Mouse (Mus musculus) E14TG2a.4 (cell line): ENCODE measurements around the gene Atp5f1.

ENCODE experiments used
- H3K27me3 ChIP-seq: 2 replicates; pipeline ENCODE4 v1.6.1; 2014; ENCODE audit warnings: low read length, control low read depth; ENCODE audit not compliant: insufficient read depth
- H3K36me3 ChIP-seq: 2 replicates; pipeline ENCODE4 v1.6.1; 2014; ENCODE audit warnings: low read length, control low read depth; ENCODE audit not compliant: insufficient read depth
- H3K4me1 ChIP-seq: replicated peaks from 2 replicates; pipeline ENCODE4 v1.6.1; 2014; ENCODE audit warnings: low read depth, low read length, control low read depth
- H3K4me3 ChIP-seq: replicated peaks from 2 replicates; pipeline ENCODE4 v1.5.1; 2014; ENCODE audit warnings: mild to moderate bottlenecking, low read length
- H3K9me3 ChIP-seq: 2 replicates; pipeline ENCODE4 v1.6.1; 2014; ENCODE audit warnings: low read length, control low read depth
- CTCF ChIP-seq: conservative IDR thresholded peaks from 2 replicates; pipeline ENCODE4 v1.5.1; 2014; ENCODE audit warnings: low read length
- NANOG ChIP-seq: IDR thresholded peaks from 2 replicates; pipeline ENCODE4 v1.6.1; 2014; ENCODE audit warnings: borderline replicate concordance, low read length, mixed read lengths
- POU5F1 ChIP-seq: IDR thresholded peaks from 2 replicates; pipeline ENCODE4 v1.6.1; 2014; ENCODE audit warnings: low read length, borderline replicate concordance

Gene Atp5f1

DNA sequence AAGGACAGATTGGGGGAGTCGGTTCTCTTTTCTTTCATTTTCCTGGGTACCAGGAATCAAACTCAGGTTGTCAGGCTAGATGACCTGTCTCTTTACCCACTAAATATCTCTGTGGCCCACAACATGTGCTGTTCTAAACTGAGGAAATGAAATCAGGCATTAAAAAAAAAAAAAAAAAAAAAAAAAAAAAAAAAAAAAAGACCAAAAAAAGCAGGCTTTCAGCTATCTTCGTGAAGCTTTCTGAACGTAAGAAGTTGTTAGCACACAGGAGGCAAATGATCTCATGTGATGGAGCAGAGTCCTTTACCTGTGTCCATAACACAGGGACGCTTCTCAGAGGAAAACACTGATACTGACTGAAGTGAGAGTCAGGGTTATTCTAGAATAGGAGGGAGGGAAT is 23.8 kb downstream of the Atp5f1 start:
- Histone ChIP-seq H3K4me1 (no peaks in the 10 kb centered on the region), H3K9me3 (no peaks in the 10 kb centered on the region), H3K36me3 (peaks cover 21% of the 10 kb centered on the region), H3K4me3 (no peak overlapping the region), H3K27me3 (no peaks in the 10 kb centered on the region)
- TF ChIP-seq POU5F1 (no peak), CTCF (no peak), NANOG (no peak)

DNA sequence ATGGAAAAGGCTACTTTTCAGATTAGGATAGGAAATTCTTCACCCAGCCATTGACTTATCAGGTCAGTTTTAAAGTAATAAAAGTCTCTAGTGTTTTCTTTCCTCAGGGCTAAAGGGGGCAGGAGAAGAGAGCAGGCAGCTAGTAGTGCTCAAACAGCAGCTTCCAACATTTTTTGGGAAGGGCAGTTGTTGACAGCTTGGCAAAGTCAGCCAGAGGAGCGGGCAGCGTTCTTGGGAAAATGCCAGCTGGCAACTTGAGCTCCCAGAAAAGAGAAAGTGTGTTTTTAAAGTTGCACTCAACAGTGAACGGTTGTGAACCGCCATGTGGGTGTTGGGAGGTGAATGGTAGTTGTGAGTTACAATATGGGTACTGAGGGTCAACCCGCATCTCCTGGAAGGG is 24.9 kb downstream of the Atp5f1 start:
- Histone ChIP-seq H3K4me3 (no peak overlapping the region), H3K9me3 (no peaks in the 10 kb centered on the region)
- no peak for TF ChIP-seq CTCF
- no peak for TF ChIP-seq NANOG
- TF ChIP-seq POU5F1: no peak

DNA sequence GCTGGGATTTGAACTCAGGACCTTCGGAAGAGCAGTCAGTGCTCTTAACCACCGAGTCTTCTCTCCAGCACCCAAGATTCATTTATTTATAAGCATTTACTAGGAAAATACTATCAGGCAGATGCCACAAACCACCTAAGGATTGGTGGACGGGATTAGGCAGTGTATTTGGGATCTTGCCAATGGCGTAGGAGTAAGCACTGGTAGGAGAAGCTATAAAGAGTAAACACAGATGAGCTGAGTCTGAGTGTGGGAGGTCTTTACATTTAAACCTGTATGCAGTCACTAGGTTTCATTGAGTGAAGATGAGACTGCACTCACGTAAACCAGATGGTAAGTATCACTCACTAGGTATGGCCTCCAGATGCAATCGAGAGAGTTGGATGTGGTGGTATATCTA is 26.0 kb downstream of the Atp5f1 start:
- no peak overlapping the region for H3K4me3 ChIP-seq
- TF ChIP-seq CTCF (no peak), NANOG (no peak), POU5F1 (no peak)
- H3K9me3 ChIP-seq: no peaks in the 10 kb centered on the region
- H3K27me3 ChIP-seq: no peaks in the 10 kb centered on the region
- H3K4me1 ChIP-seq: peaks cover 9% of the 10 kb centered on the region
- H3K36me3 ChIP-seq: peaks cover 9% of the 10 kb centered on the region

More for the DNA sequence above, 24.9 kb downstream of the Atp5f1 start:
- no peaks in the 10 kb centered on the region for H3K4me1 ChIP-seq
- H3K36me3 ChIP-seq: peaks cover 12% of the 10 kb centered on the region
- no peaks in the 10 kb centered on the region for H3K27me3 ChIP-seq

DNA sequence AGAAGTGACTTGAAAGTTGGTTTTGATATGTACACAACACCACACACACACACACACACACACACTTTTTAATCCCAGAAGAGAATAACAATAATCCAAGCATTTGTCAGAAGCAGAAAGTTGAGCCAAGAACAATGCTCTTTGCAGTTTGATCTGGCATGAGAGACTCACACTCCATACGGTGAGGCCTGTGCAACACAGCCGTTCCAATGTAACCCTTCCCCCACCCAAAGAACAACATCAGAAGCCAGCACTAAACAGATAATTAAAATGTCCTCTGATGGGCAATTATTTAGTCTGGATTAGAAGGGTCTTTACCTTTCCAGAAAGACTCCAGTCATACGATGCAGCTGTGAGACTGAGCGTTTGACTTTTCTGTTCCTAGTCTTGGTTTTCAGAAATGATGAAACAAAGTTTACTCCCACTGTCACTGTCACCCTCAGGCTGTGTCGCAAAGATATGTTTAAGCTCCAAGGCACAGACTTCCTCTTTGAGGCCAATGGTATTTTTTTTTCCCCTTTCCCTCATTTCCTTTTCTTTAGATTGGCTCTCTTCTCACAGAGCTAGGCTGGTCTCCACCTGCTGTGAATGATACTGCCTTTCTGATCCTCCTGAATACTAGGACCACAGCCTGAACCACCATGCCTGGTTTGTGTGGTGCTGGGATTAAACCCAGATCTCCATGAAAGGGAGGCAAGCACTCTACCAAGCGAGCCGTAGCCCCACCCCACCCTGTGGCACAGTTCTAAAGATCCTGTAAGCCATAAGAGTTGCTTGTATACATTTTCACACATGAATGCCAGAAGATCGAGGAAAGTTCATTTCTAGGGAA is 27.4 kb downstream of the Atp5f1 start, which contains the start of gene I830077J02Rik:
Gene I830077J02Rik, minus strand, starts transcription at position 425 of the 832 bp plus-strand sequence.
- Histone ChIP-seq H3K27me3 (no peaks in the 10 kb centered on the region), H3K9me3 (no peaks in the 10 kb centered on the region), H3K4me3 (no peak within 1 kb of the TSS), H3K4me1 (peaks cover 24% of the 10 kb centered on the region), H3K36me3 (peaks cover 1% of the 10 kb centered on the region)
- TF ChIP-seq CTCF (no peak), POU5F1 (no peak), NANOG (no peak)

DNA sequence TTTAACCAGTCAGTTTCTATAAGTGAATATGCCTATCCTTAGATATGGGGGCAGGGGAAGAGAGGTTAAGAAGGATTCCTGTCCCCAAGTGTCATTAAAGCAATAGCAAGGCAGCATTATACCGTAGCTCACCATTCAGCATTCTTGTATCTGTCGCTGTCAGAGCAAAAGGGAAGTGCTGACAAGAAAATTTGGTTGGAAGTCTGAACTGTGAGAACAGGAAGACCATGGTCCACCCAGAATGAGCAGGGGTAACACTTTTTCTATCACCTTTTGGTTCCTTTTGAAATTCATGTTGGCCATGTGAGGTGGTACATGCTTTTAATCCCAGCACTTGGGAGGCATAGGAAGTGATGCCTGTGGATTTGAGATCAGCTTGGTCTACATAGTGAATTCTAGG is 28.8 kb downstream of the Atp5f1 start:
- TF ChIP-seq POU5F1: no peak
- Histone ChIP-seq H3K4me1 (peaks cover 24% of the 10 kb centered on the region), H3K9me3 (no peaks in the 10 kb centered on the region), H3K4me3 (no peak overlapping the region), H3K27me3 (no peaks in the 10 kb centered on the region), H3K36me3 (no peaks in the 10 kb centered on the region)

DNA sequence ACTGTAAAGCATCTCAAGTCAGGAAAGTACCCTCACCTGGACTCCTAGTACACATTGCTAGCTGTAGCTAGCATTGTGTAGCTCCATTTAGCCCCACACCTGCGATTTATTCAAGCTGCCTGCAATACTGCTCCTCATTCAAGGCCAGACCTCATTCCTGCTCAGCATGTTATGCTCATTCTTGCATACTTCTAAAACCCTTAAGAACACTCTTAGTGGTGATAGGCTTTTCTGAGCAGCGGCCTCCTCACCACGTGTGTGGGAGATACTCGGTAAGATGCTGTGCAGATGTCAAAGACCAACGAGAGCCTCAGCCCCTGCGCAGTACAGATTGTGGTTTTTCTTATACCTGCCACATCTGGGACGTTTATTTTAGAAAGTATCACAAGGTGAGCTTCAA is 30.1 kb downstream of the Atp5f1 start:
- H3K27me3 ChIP-seq: no peaks in the 10 kb centered on the region
- TF ChIP-seq NANOG: no peak
- TF ChIP-seq POU5F1: no peak
- no peak for TF ChIP-seq CTCF
- H3K36me3 ChIP-seq: no peaks in the 10 kb centered on the region
- H3K4me3 ChIP-seq: no peak overlapping the region
- no peaks in the 10 kb centered on the region for H3K9me3 ChIP-seq
- peaks cover 24% of the 10 kb centered on the region for H3K4me1 ChIP-seq

DNA sequence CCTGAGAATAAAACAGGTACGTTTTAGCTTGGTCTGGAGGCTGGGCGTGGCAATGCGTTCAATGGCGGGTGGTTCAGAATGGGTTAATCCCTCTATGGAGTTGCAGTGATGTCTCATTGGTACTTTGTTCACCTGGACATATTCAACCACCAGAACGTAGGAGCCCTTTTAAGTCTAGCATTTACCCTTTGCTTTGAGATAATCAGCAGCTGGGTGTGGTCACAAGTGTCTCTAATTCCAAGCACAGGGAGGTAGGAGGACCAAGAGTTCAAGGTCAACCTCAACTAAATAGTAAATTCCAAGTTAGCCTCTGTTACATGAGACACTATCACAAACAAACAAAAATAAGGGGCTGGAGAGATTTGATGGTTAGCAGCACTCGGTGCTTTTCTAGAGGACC is 31.1 kb downstream of the Atp5f1 start:
- H3K4me1 ChIP-seq: peaks cover 24% of the 10 kb centered on the region
- H3K4me3 ChIP-seq: no peak overlapping the region
- TF ChIP-seq POU5F1 (no peak), NANOG (no peak), CTCF (no peak)
- no peaks in the 10 kb centered on the region for H3K36me3 ChIP-seq
- no peaks in the 10 kb centered on the region for H3K27me3 ChIP-seq
- H3K9me3 ChIP-seq: no peaks in the 10 kb centered on the region

DNA sequence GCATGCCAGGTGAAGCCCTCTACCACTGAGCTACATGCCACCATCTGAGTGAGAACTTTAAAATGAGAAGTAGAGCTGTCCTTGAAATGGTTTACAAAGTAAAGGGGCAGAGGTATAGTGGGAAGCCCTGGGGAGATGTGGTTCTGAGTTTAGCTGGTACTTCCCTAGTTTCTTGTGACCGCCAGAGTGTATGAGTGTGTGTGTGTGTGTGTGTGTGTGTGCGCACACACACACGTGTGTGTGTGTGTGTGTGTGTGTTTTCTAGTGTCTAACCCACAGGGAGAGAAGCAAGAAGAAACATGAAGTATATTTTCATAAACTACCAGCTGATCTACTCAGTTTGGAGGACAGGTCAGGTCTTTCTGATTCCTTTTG is 31.7 kb downstream of the Atp5f1 start:
- no peaks in the 10 kb centered on the region for H3K27me3 ChIP-seq
- no peak overlapping the region for H3K4me3 ChIP-seq
- no peak for TF ChIP-seq POU5F1
- no peak for TF ChIP-seq NANOG
- TF ChIP-seq CTCF: no peak
- no peaks in the 10 kb centered on the region for H3K36me3 ChIP-seq
- peaks cover 24% of the 10 kb centered on the region for H3K4me1 ChIP-seq
- no peaks in the 10 kb centered on the region for H3K9me3 ChIP-seq
